Mouse (Mus musculus) embryonic facial prominence, embryonic 11.5 days (tissue): ENCODE data around the gene Cgnl1. TPM values are rescaled to one million over a fixed set of nuclear protein-coding genes. Genes with fewer than 3 reads are reported as not detected.

ENCODE experiments used
- ATAC-seq: fragments of 200-750 bp; cut with Nextera tagmentation; replicated peaks from 2 replicates; pipeline ENCODE4 v1.8.0; 2017; ENCODE audit warnings: low read depth; ENCODE audit not compliant: insufficient number of reproducible peaks, low FRiP score, low TSS enrichment
- DNase-seq: peaks from one replicate; pipeline ENCODE4 v3.0.0-alpha.2; 2015; ENCODE audit warnings: low spot score
- H3K27ac ChIP-seq: fragments of 300-500 bp; sonication (generic); replicated peaks from 2 replicates; pipeline ENCODE4 v1.5.1; 2014; ENCODE audit warnings: mild to moderate bottlenecking, low read depth, low read length, control low read depth
- H3K27me3 ChIP-seq: fragments of 300-500 bp; sonication (generic); 2 replicates; pipeline ENCODE4 v1.6.1; 2014; ENCODE audit warnings: mild to moderate bottlenecking, low read length, moderate library complexity, mixed read lengths; ENCODE audit not compliant: control insufficient read depth, insufficient read depth
- H3K36me3 ChIP-seq: fragments of 300-500 bp; sonication (generic); replicated peaks from 2 replicates; pipeline ENCODE4 v1.6.1; 2014; ENCODE audit warnings: low read depth, mild to moderate bottlenecking, low read length, moderate library complexity, mixed read lengths; ENCODE audit not compliant: control insufficient read depth, insufficient read depth
- H3K4me1 ChIP-seq: fragments of 300-500 bp; sonication (generic); 2 replicates; pipeline ENCODE4 v1.6.1; 2014; ENCODE audit warnings: low read length, mixed read lengths; ENCODE audit not compliant: control insufficient read depth, insufficient read depth
- H3K4me2 ChIP-seq: fragments of 300-500 bp; sonication (generic); 2 replicates; pipeline ENCODE4 v1.6.1; 2014; ENCODE audit warnings: low read depth, mild to moderate bottlenecking, control low read depth, low read length, moderate library complexity
- H3K4me3 ChIP-seq: fragments of 300-500 bp; sonication (generic); 2 replicates; pipeline ENCODE4 v1.5.1; 2014; ENCODE audit warnings: low read depth, low read length, control low read depth
- H3K9ac ChIP-seq: fragments of 300-500 bp; sonication (generic); replicated peaks from 2 replicates; pipeline ENCODE4 v1.6.1; 2014; ENCODE audit warnings: mild to moderate bottlenecking, control low read depth, low read length
- H3K9me3 ChIP-seq: fragments of 300-500 bp; sonication (generic); replicated peaks from 2 replicates; pipeline ENCODE4 v1.6.1; 2016; ENCODE audit warnings: mild to moderate bottlenecking, low read length, inconsistent platforms, mixed read lengths; ENCODE audit not compliant: control insufficient read depth
- WGBS: fragments of 180-500 bp; shearing (Covaris S2); extraction: QIAGEN DNeasy Blood & Tissue Kit; methylation state at CpG from one replicate; pipeline ENCODE4 v1.1.7; 2014; 5-methylcytosine and 5-hydroxymethylcytosine counted together
- polyA plus RNA-seq: library from polyadenylated mRNA; unstranded; fragments of >200 nt; fragmentation: Nextera tagmentation; extraction: Ambion mirVana; gene quantifications from 2 replicates; pipeline ENCODE4 v1.2.1, GENCODE M21; 2014

Cgnl1 gene
- polyA plus RNA-seq, 1 experiment from 2014 or later: 5.4 TPM

DNA sequence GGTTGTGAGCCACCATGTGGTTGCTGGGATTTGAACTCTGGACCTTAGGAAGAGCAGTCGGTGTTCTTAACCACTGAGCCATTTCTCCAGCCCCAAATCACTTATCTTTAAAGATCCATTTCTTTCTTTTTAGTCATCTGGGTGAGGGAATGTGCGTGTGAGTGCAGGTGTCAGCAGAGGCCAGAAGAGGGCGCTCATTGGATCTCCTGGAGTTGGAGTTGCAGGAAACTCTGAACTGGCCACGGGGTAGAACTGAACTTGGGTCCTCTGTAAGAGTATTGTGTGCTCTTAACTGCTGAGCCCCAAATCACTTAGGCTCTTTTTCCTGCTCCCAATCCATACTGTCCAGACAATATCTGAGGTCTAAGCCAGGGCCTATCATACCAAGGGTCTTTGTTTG is 127.8 kb downstream of the Cgnl1 start:
- DNase-seq: no peak
- no peak overlapping the region for H3K4me2 ChIP-seq
- no peak overlapping the region for H3K27ac ChIP-seq
- 89% methylated on average over 4 of the region's 4 CpGs for WGBS
- H3K36me3 ChIP-seq: no peaks in the 10 kb centered on the region
- H3K9ac ChIP-seq: no peak overlapping the region
- no peaks in the 10 kb centered on the region for H3K27me3 ChIP-seq
- ATAC-seq: no peak
- H3K4me3 ChIP-seq: no peak overlapping the region
- H3K4me1 ChIP-seq: no peaks in the 10 kb centered on the region
- H3K9me3 ChIP-seq: no peaks in the 10 kb centered on the region

DNA sequence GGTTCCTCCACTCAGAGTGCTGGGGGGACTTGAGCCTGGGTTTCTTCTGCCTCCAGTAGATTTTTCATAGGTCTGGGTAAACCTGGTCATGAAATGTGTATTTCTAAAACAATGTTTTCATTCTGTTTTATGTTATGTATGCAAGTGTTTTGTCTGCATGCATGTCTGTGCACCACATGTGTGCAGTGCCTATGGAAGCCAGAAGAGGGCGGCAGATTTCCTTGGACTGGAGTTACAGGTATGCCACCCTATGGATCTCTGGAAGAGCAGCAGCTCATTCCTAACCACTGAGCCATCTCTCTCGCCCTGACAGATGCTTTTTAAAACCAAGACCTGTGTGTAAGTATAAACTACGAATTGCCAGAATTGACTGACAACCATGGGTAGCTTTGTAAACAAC is 129.1 kb downstream of the Cgnl1 start:
- Histone ChIP-seq H3K9me3 (no peaks in the 10 kb centered on the region), H3K36me3 (no peaks in the 10 kb centered on the region), H3K4me1 (no peaks in the 10 kb centered on the region), H3K4me2 (no peak overlapping the region), H3K4me3 (no peak overlapping the region), H3K27me3 (no peaks in the 10 kb centered on the region), H3K9ac (no peak overlapping the region), H3K27ac (no peak overlapping the region)
- ATAC-seq (no peak), DNase-seq (no peak)
- WGBS: 94% methylated on average over 3 of the region's 3 CpGs

- H3K27ac ChIP-seq: no peak overlapping the region
- no peak for ATAC-seq
- H3K4me3 ChIP-seq: no peak overlapping the region
- no peaks in the 10 kb centered on the region for H3K27me3 ChIP-seq
- no peak overlapping the region for H3K4me2 ChIP-seq
- H3K36me3 ChIP-seq: no peaks in the 10 kb centered on the region
- H3K9ac ChIP-seq: no peak overlapping the region
- no peaks in the 10 kb centered on the region for H3K4me1 ChIP-seq
- no peak for DNase-seq
- WGBS: 83% methylated on average over 4 of the region's 4 CpGs
- no peaks in the 10 kb centered on the region for H3K9me3 ChIP-seq
Observed at GRCm38 (mm10) chr9:71640361-71640927, 131.0 kb downstream of the Cgnl1 start.

GRCm38 (mm10) chr9:71638198-71638597 is 133.2 kb downstream of the Cgnl1 start:
- H3K4me2 ChIP-seq: no peak overlapping the region
- no peak for DNase-seq

DNA sequence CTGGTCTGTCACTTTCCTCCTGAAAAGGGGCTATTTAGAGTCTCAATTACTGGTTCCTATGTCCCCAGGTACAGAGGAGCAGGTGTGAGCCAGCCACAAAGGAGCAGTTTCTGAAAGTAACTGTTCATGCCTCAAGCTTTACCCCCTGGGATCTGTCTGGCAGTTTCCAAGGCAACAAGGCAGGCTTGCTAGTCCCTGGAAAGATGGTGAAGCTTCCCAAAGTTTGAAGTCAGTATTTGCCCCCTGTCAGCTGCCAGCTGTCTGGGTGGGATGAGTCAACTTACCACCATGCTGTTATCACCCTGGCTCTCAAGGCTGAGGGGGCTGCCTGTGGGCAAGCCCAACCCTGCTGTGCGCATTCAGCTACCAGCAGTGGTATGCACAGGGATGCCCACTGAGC is 134.5 kb downstream of the Cgnl1 start:
- no peak overlapping the region for H3K27ac ChIP-seq
- WGBS: 100% methylated on average over 1 of the region's 1 CpGs
- no peak overlapping the region for H3K4me3 ChIP-seq
- ATAC-seq (no peak), DNase-seq (no peak)
- no peak overlapping the region for H3K9ac ChIP-seq
- H3K9me3 ChIP-seq: no peaks in the 10 kb centered on the region
- H3K27me3 ChIP-seq: no peaks in the 10 kb centered on the region
- no peaks in the 10 kb centered on the region for H3K36me3 ChIP-seq
- H3K4me2 ChIP-seq: no peak overlapping the region
- H3K4me1 ChIP-seq: no peaks in the 10 kb centered on the region

More at GRCm38 (mm10) chr9:71638198-71638597, 133.2 kb downstream of the Cgnl1 start:
- Histone ChIP-seq H3K27ac (no peak overlapping the region), H3K9me3 (no peaks in the 10 kb centered on the region), H3K9ac (no peak overlapping the region), H3K27me3 (no peaks in the 10 kb centered on the region), H3K4me3 (no peak overlapping the region), H3K4me1 (no peaks in the 10 kb centered on the region), H3K36me3 (no peaks in the 10 kb centered on the region)
- ATAC-seq: no peak
- 76% methylated on average over 11 of the region's 11 CpGs for WGBS

DNA sequence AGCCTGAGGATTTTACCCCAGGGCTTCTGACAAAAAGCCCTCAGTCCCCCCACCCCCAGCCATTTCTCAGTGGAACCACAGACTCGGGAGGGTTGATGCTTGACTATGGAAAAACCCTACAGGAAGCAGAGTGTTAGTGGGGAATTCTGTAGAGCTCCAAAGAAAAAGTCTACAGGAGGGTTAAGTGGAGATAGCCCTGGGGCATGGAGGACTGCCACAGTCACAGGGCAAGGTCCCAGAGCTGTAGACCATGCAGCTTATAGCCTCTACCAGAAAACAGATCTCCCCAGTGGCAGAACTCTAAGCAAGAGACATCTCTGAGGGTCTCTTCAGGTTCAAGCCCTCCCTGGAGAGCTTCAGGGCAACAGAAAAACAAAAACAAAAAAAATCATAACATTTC is 135.8 kb downstream of the Cgnl1 start:
- 38% methylated on average over 1 of the region's 1 CpGs for WGBS
- Histone ChIP-seq H3K9ac (no peak overlapping the region), H3K4me3 (no peak overlapping the region), H3K4me2 (no peak overlapping the region), H3K4me1 (no peaks in the 10 kb centered on the region), H3K27ac (no peak overlapping the region), H3K27me3 (no peaks in the 10 kb centered on the region), H3K36me3 (no peaks in the 10 kb centered on the region), H3K9me3 (no peaks in the 10 kb centered on the region)
- DNase-seq (no peak), ATAC-seq (no peak)

DNA sequence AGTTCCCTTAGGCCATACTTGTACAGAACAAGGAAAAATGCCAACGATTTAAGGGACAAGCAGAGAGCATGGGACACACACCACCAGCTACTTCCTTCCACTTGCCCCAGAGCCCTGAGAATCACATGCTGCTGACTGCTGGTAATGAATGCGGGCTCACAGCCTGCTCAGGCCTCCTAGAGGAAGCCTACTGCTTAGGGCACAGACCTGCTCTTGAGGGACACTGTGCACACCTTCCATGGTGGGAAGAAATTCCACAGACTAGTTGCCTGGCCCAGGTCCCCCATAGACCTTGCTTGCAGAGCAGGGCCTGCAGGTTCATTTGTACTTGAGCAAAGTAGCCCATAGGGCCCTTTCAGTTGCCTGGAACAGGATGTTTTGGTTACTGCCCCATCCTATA is 136.5 kb downstream of the Cgnl1 start:
- Histone ChIP-seq H3K9ac (no peak overlapping the region), H3K4me3 (no peak overlapping the region), H3K36me3 (no peaks in the 10 kb centered on the region), H3K4me1 (no peaks in the 10 kb centered on the region), H3K9me3 (no peaks in the 10 kb centered on the region), H3K27ac (no peak overlapping the region), H3K27me3 (no peaks in the 10 kb centered on the region), H3K4me2 (no peak overlapping the region)
- ATAC-seq (no peak), DNase-seq (no peak)
- WGBS: 91% methylated on average over 2 of the region's 2 CpGs

GRCm38 (mm10) chr9:71628921-71629320 is 142.5 kb downstream of the Cgnl1 start:
- H3K4me1 ChIP-seq: no peaks in the 10 kb centered on the region
- H3K9me3 ChIP-seq: no peaks in the 10 kb centered on the region
- no peak for ATAC-seq
- no peaks in the 10 kb centered on the region for H3K36me3 ChIP-seq
- H3K9ac ChIP-seq: no peak overlapping the region
- no peaks in the 10 kb centered on the region for H3K27me3 ChIP-seq
- no peak overlapping the region for H3K4me3 ChIP-seq
- WGBS: 51% methylated on average over 6 of the region's 6 CpGs
- H3K4me2 ChIP-seq: no peak overlapping the region
- no peak overlapping the region for H3K27ac ChIP-seq
- DNase-seq: no peak
